Mouse (Mus musculus) liver, embryonic 12.5 days (tissue): ENCODE data around the gene Spred1. TPM values are rescaled to one million over a fixed set of nuclear protein-coding genes. Genes with fewer than 3 reads are reported as not detected.

ENCODE experiments used
- ATAC-seq: fragments of 200-750 bp; cut with Nextera tagmentation; 2 replicates; pipeline ENCODE4 v1.8.0; 2017; ENCODE audit warnings: moderate number of reproducible peaks, mild to moderate bottlenecking, moderate library complexity
- H3K27ac ChIP-seq: fragments of 300-500 bp; sonication (generic); 2 replicates; pipeline ENCODE4 v1.5.1; 2016; ENCODE audit warnings: mild to moderate bottlenecking
- H3K27me3 ChIP-seq: fragments of 300-500 bp; sonication (generic); replicated peaks from 2 replicates; pipeline ENCODE4 v1.6.1; 2016; ENCODE audit warnings: mild to moderate bottlenecking, moderate library complexity
- H3K36me3 ChIP-seq: fragments of 300-500 bp; sonication (generic); 2 replicates; pipeline ENCODE4 v1.6.1; 2016; ENCODE audit warnings: mild to moderate bottlenecking, moderate library complexity
- H3K4me1 ChIP-seq: fragments of 300-500 bp; sonication (generic); 2 replicates; pipeline ENCODE4 v1.6.1; 2016
- H3K4me2 ChIP-seq: fragments of 300-500 bp; sonication (generic); 2 replicates; pipeline ENCODE4 v1.6.1; 2016; ENCODE audit warnings: mild to moderate bottlenecking, moderate library complexity
- H3K4me3 ChIP-seq: fragments of 300-500 bp; sonication (generic); 2 replicates; pipeline ENCODE4 v1.5.1; 2016; ENCODE audit warnings: mild to moderate bottlenecking, moderate library complexity
- H3K9ac ChIP-seq: fragments of 300-500 bp; sonication (generic); 2 replicates; pipeline ENCODE4 v1.6.1; 2016; ENCODE audit warnings: mild to moderate bottlenecking, moderate library complexity
- H3K9me3 ChIP-seq: fragments of 300-500 bp; sonication (generic); replicated peaks from 2 replicates; pipeline ENCODE4 v1.6.1; 2016; ENCODE audit warnings: mild to moderate bottlenecking, moderate library complexity
- WGBS: fragments of 180-500 bp; shearing (Covaris S2); methylation state at CpG from one replicate; pipeline ENCODE4 v1.1.7; 2016; ENCODE audit not compliant: insufficient replicate concordance; 5-methylcytosine and 5-hydroxymethylcytosine counted together
- polyA plus RNA-seq: library from polyadenylated mRNA; unstranded; fragments of >200 nt; fragmentation: Nextera tagmentation; extraction: Ambion mirVana; gene quantifications from 2 replicates; pipeline ENCODE4 v1.2.1, GENCODE M21; 2016

Spred1 gene
- polyA plus RNA-seq, 1 experiment from 2014 or later = 6.4 TPM

DNA sequence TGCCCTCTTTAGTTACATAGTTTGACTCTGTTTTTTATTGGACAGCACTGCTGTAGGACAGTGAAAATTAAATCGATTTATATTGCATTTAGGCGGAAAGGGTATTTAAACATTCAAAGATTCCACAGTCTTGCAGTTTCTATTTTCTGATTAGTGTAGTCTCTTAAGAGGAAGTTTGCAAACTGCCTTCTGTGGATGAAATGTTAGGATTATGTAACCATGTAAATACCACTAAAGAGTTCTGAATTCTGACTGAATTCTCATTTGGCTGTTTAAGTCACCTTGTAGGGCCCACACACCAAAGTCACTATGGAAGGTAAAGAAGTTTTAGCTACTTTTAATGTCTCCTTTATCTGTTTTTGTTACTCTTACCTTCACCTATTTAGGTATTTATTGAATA is 24.9 kb downstream of the Spred1 start:
- Histone ChIP-seq H3K4me2 (no peak overlapping the region), H3K9me3 (no peaks in the 10 kb centered on the region), H3K4me3 (no peak overlapping the region), H3K4me1 (peaks cover 8% of the 10 kb centered on the region), H3K36me3 (no peaks in the 10 kb centered on the region), H3K27ac (no peak overlapping the region), H3K9ac (no peak overlapping the region), H3K27me3 (no peaks in the 10 kb centered on the region)
- WGBS = 82% methylated on average over 2 of the region's 2 CpGs
- no peak for ATAC-seq

DNA sequence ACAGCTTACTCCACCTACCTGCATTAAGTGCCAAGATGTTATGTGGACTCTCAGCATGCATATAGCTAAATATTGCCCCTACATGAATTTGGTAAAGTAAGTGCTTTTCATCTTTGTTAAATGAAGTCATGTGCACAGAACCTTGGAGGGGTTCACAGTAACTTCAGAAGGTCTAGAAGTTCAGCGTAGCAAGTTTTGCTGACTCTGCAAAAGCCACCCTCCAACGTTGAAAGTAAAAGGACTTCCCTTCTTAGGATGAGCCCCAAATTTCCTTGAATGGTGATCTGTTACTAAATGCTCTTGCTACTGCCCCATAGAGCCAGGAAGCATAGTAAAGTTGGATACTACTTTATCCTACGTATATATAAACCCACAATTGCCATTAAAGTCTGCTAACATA is 25.4 kb downstream of the Spred1 start:
- WGBS = 58% methylated on average over 3 of the region's 3 CpGs
- H3K27ac ChIP-seq = no peak overlapping the region
- H3K9ac ChIP-seq = no peak overlapping the region
- H3K4me1 ChIP-seq = peaks cover 8% of the 10 kb centered on the region
- H3K36me3 ChIP-seq = no peaks in the 10 kb centered on the region
- no peak overlapping the region for H3K4me2 ChIP-seq
- no peak overlapping the region for H3K4me3 ChIP-seq
- no peaks in the 10 kb centered on the region for H3K27me3 ChIP-seq
- no peak for ATAC-seq
- no peaks in the 10 kb centered on the region for H3K9me3 ChIP-seq

DNA sequence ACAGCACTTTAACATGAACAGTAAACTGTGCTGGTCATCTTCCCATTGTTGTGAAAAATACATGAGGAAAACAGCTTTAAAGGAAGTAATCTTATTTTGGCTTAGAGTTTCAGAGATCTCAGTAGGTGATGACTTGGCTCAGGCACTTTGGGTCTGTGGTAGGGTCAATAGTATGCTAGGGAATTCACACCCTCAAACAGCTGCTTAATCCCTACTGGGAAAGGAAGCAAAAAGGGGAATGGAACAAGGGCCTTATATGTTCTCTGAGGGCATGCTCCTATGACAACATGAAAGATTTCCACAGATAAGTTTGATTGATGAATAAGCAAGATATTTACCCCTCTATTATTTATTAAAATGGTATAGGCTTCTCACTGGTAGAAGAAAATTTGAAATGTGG is 31.0 kb downstream of the Spred1 start:
- Histone ChIP-seq H3K4me2 (no peak overlapping the region), H3K27ac (no peak overlapping the region), H3K4me3 (no peak overlapping the region), H3K9ac (no peak overlapping the region), H3K36me3 (no peaks in the 10 kb centered on the region; the same call in 1 of the 2 replicates), H3K9me3 (no peaks in the 10 kb centered on the region), H3K4me1 (peaks cover 8% of the 10 kb centered on the region), H3K27me3 (no peaks in the 10 kb centered on the region)
- no peak for ATAC-seq

DNA sequence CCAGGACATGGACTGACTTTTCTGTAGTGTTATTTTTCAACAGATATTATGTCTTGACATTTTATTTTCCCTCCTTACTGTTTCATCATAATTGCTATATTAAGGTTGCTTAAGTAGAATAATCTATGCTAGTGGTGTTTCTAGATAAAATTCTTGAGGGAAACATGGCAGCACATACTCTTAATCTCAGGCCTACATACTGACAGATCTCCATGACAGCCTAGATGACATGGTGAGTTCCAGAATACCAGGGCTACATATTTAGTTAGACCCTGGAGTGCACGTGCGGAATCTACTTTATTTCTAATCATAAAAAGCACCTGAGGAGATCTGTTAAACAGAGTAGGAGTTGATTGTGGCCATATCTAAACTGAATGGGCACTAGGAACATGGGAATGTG is 47.2 kb downstream of the Spred1 start:
- ATAC-seq = no peak
- no peaks in the 10 kb centered on the region for H3K27me3 ChIP-seq
- H3K9me3 ChIP-seq = no peaks in the 10 kb centered on the region
- H3K4me2 ChIP-seq = no peak overlapping the region
- no peak overlapping the region for H3K9ac ChIP-seq
- WGBS = 53% methylated on average over 2 of the region's 2 CpGs
- H3K27ac ChIP-seq = no peak overlapping the region
- H3K36me3 ChIP-seq = peaks cover 6% of the 10 kb centered on the region
- no peaks in the 10 kb centered on the region for H3K4me1 ChIP-seq
- no peak overlapping the region for H3K4me3 ChIP-seq

DNA sequence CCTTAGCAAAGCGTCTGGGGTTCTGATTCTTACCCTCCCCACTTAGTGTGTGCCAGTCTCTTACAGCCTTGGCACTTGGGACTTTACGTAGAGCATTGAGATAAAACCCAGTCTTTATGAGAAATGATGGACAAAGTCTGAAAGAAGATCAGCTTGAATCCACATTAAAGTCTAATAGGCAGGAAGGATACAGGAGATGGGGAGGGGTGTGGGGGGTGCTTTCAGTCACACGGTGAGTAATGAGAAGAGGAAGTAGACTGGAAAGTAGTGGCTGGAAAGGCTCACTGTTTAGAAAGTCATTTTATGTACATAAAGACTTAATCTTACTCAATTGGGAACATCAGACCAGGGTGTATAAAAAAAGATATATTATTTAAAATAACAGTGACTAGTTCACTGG is 47.9 kb downstream of the Spred1 start:
- Histone ChIP-seq H3K27me3 (no peaks in the 10 kb centered on the region), H3K4me2 (no peak overlapping the region), H3K36me3 (peaks cover 6% of the 10 kb centered on the region), H3K9ac (no peak overlapping the region), H3K4me1 (no peaks in the 10 kb centered on the region), H3K4me3 (no peak overlapping the region), H3K27ac (no peak overlapping the region), H3K9me3 (no peaks in the 10 kb centered on the region)
- 60% methylated on average over 3 of the region's 3 CpGs for WGBS
- no peak for ATAC-seq

DNA sequence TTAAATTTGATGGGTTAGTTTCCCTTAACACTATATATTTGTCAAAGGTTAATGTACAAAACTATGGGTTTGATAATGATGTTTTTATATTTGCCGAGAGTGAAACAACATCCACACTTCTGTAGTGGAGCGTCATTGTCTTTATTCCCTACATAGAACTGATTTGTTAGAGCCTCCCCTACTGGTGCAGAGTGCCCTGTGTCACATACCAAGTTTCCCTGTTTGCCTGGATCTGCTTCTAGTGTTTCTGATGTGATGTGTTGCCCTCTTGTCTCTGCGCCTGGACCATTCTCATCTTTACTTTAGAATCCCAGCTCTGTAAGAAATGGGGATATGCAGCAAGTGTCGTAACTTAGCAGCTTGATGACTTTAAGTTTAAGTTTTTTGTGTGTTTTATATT is 51.8 kb downstream of the Spred1 start:
- no peaks in the 10 kb centered on the region for H3K9me3 ChIP-seq
- H3K4me3 ChIP-seq = no peak overlapping the region
- no peak overlapping the region for H3K4me2 ChIP-seq
- no peak for ATAC-seq
- 78% methylated on average over 4 of the region's 4 CpGs for WGBS
- H3K27me3 ChIP-seq = no peaks in the 10 kb centered on the region
- H3K27ac ChIP-seq = no peak overlapping the region
- no peaks in the 10 kb centered on the region for H3K4me1 ChIP-seq
- no peak overlapping the region for H3K9ac ChIP-seq
- peaks cover 16% of the 10 kb centered on the region for H3K36me3 ChIP-seq

DNA sequence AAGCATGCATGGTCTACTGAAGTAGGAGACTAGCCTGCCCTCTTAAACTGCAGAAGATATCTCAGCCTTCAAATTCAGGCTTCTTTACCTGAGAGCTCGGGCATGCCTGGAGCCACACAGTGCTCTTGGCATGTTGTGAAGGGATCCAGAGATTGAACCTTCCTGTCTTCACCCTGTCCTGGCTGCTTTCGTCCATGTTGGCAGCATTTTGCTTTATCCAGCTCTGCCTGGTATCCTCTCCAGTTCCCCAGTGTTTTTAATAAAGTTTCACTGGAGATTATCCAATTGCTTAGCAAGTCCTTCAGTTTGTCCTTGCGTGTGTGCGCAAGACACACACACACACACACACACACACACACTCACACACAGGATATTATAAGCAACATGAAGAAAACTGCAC is 54.9 kb downstream of the Spred1 start:
- no peak overlapping the region for H3K4me2 ChIP-seq
- H3K9ac ChIP-seq = no peak overlapping the region
- ATAC-seq = no peak
- H3K9me3 ChIP-seq = no peaks in the 10 kb centered on the region
- H3K4me1 ChIP-seq = no peaks in the 10 kb centered on the region
- H3K27me3 ChIP-seq = no peaks in the 10 kb centered on the region
- 70% methylated on average over 4 of the region's 4 CpGs for WGBS
- no peak overlapping the region for H3K4me3 ChIP-seq
- H3K27ac ChIP-seq = no peak overlapping the region
- H3K36me3 ChIP-seq = peaks cover 16% of the 10 kb centered on the region

DNA sequence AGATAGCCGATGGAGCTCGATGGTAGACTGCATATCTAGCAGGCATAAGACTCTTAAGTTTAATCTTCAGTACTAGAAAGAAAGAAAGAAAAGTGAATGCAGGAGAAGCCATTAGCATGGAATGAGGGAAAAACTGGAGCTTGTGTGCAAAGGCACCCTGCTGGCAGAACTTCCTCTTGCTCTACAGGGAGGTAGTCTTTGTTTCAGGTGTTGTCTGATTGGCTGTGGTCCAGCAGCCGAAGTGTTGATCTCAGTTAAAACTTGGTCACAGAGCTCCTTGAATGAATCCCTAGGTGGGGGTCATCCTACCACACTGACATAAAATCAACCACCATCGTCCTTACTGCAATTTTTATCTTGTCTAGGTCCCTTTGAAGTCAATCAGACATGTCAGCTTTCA is 55.8 kb downstream of the Spred1 start:
- Histone ChIP-seq H3K36me3 (peaks cover 13% of the 10 kb centered on the region), H3K27me3 (no peaks in the 10 kb centered on the region), H3K4me2 (no peak overlapping the region), H3K27ac (no peak overlapping the region), H3K4me3 (no peak overlapping the region), H3K9ac (no peak overlapping the region), H3K9me3 (no peaks in the 10 kb centered on the region), H3K4me1 (no peaks in the 10 kb centered on the region)
- no peak for ATAC-seq
- WGBS = 70% methylated on average over 4 of the region's 4 CpGs

DNA sequence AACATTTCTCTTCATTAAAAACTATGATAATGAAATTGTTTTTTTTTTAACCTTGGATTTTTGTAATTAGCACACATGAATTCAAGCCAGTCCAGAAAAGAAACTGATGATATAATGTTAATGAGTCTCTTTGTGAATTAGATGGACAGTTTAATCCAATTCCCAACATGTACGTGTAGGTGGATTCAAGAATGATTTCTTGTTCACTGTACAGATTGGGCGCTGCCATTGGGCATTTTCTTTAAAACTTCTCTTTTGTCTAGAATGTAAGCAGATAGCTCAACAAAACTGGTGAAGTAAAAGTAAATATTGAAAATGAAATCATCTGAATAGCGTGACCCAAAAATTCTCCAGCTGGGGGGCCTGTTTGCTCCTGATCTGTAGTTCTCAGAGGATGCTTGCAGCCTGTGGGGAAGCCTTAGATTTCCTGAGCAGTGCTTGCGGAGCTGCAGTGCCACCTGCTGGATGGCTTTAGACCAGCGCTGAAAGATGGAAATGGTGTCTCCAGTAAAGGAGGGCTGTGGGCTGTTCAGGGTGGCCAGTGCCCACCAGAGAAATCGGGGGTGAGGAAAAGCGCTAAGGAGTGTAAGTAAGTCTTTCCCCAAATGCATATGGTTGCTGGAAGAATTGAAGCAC is 59.2 kb downstream of the Spred1 start:
- Histone ChIP-seq H3K27me3 (no peaks in the 10 kb centered on the region), H3K9me3 (no peaks in the 10 kb centered on the region), H3K27ac (no peak overlapping the region), H3K9ac (no peak overlapping the region), H3K4me1 (no peaks in the 10 kb centered on the region), H3K4me2 (no peak overlapping the region), H3K4me3 (no peak overlapping the region), H3K36me3 (peaks cover 13% of the 10 kb centered on the region; the same call in 1 of the 2 replicates)
- ATAC-seq = peak; percentile 61; the same call in 1 of the 2 replicates
- WGBS = 43% methylated on average over 7 of the region's 7 CpGs

DNA sequence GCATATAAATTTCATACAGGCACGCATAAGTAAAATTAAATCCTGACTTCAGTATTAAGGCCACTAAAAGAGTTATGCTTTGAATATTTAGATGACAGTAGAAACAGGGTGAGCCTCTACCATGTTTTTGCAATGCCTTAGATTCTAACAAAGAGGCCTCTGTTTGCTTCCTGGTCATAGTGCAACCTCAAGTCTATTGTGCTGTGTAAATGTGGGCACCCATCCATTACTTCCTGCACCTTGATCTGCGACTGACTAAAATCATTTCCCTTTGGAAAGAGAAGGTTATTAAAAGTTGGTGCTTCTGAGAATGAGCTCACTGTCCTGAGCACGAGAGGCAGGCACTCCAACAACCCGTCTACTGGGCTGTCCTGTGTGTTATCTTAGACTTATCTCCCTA is 64.4 kb downstream of the Spred1 start:
- Histone ChIP-seq H3K4me2 (no peak overlapping the region), H3K27me3 (no peaks in the 10 kb centered on the region), H3K9me3 (no peaks in the 10 kb centered on the region), H3K27ac (no peak overlapping the region), H3K4me1 (no peaks in the 10 kb centered on the region), H3K36me3 (peaks cover 10% of the 10 kb centered on the region), H3K4me3 (no peak overlapping the region), H3K9ac (no peak overlapping the region)
- no peak for ATAC-seq
- 71% methylated on average over 4 of the region's 4 CpGs for WGBS

DNA sequence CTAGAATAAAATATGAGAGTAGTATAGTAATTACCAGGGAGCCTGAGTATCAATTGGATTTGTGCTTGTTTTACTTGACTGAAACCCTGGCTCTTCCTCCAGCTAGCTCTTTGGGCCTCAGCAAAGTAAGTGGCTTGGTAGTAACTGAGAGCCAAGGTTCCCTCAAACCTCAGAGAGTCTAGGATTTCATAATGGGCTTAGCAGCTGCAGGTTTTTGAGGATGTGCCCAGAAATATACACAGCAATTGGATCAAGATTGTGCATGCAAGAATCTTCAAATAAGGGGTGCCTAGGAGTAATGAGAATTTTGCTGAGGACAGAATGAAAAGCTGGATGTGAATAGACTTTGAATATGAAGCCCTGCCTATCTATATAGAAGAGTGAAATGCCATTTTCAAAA is 69.7 kb downstream of the Spred1 start:
- Histone ChIP-seq H3K36me3 (peaks cover 4% of the 10 kb centered on the region), H3K4me3 (no peak overlapping the region), H3K27me3 (no peaks in the 10 kb centered on the region), H3K4me2 (no peak overlapping the region), H3K9ac (no peak overlapping the region), H3K9me3 (no peaks in the 10 kb centered on the region), H3K4me1 (no peaks in the 10 kb centered on the region), H3K27ac (no peak overlapping the region)
- no peak for ATAC-seq

DNA sequence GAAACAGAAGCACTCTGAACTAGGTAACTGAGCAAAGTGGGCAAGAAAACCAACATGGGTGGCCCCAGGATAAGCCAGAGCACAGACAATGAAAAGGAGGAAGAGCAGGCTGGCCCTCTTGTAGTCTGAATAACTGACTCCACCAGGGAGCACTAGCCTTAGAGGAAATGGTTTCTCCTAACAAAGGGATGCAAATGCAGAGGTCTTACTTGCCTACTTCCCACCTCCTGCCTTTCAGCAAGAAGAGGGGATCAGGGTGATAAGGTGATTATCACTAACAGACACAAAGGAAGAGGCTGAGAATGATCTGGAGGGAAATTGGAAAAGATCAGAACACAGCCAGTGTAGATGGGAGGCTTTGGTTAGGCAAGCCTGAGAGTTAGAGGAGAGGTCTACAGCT is 73.1 kb downstream of the Spred1 start:
- Histone ChIP-seq H3K4me3 (no peak overlapping the region), H3K4me1 (no peaks in the 10 kb centered on the region), H3K9me3 (no peaks in the 10 kb centered on the region), H3K36me3 (no peaks in the 10 kb centered on the region), H3K27ac (no peak overlapping the region), H3K27me3 (no peaks in the 10 kb centered on the region), H3K4me2 (no peak overlapping the region), H3K9ac (no peak overlapping the region)
- ATAC-seq = no peak

DNA sequence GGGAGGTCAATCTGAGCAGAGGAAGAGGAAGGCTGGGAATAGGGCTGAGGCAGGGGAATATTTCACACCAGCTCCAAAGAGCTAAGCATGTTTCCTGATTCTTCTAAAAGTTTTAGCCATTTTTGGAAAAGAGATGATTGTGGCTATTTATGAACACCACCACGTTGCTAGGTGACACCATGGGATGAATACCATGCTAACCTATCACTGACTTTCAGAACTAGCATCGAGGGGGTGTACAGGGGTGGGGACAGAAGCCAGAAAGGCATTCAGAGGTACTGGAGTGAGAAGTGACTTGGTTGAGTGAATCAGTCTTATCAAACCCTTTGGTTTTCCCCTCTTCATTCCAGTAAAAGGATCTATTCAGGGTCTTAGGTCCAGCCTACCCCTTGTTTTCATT is 74.0 kb downstream of the Spred1 start:
- H3K4me3 ChIP-seq = no peak overlapping the region
- ATAC-seq = no peak
- no peaks in the 10 kb centered on the region for H3K36me3 ChIP-seq
- no peaks in the 10 kb centered on the region for H3K27me3 ChIP-seq
- H3K4me2 ChIP-seq = no peak overlapping the region
- no peak overlapping the region for H3K9ac ChIP-seq
- WGBS = 21% methylated on average over 2 of the region's 2 CpGs
- no peaks in the 10 kb centered on the region for H3K9me3 ChIP-seq
- H3K4me1 ChIP-seq = no peaks in the 10 kb centered on the region
- H3K27ac ChIP-seq = no peak overlapping the region
